Mouse (Mus musculus): ENCODE results near the gene Srsf10. TPM values are rescaled to one million over a fixed set of nuclear protein-coding genes. Genes with fewer than 3 reads are reported as not detected.

Gene Srsf10
- 81.8 and 90.3 TPM in 2 replicates for polyA plus RNA-seq (2015; fragmentation: Nextera tagmentation; extraction: Ambion mirVana)

- peak within 1 kb of the TSS; percentile 99 for H3K27ac ChIP-seq (ENCODE audit: low read length)
- peaks cover 10% of the 10 kb centered on the region for H3K36me3 ChIP-seq (ENCODE audit: control insufficient read depth, insufficient read depth)
- H3K4me3 ChIP-seq (ENCODE audit: low read depth, low read length) = peak within 1 kb of the TSS; percentile 98
- peaks cover 68% of the 10 kb centered on the region for H3K4me1 ChIP-seq (ENCODE audit: control insufficient read depth, low read depth, low read length)
- ATAC-seq (ENCODE audit: low read depth) = peak; percentile 87
- H3K4me2 ChIP-seq (ENCODE audit: low read depth, low read length) = peak within 1 kb of the TSS; percentile 95
- H3K9ac ChIP-seq (ENCODE audit: low read depth, low read length) = peak within 1 kb of the TSS; percentile 94
- WGBS (ENCODE audit: insufficient replicate concordance) = under 1% methylated on average over 62 of the region's 67 CpGs
- no peaks in the 10 kb centered on the region for H3K27me3 ChIP-seq (ENCODE audit: control insufficient read depth, insufficient read depth, low read depth, low read length)
- no peaks in the 10 kb centered on the region for H3K9me3 ChIP-seq (replicated peaks; ENCODE audit: control insufficient read depth, low read length)
These were observed at the start of gene Srsf10 for GRCm38 (mm10) chr4:135855536-135856222. TSS of gene Srsf10 (plus strand) at chr4:135855747.

- H3K4me3 ChIP-seq (ENCODE audit: low read depth, low read length) = no peak overlapping the region
- H3K36me3 ChIP-seq (ENCODE audit: control insufficient read depth, insufficient read depth) = no peaks in the 10 kb centered on the region
- WGBS (ENCODE audit: insufficient replicate concordance) = 70% methylated on average over 7 of the region's 7 CpGs
- H3K27me3 ChIP-seq (ENCODE audit: control insufficient read depth, insufficient read depth, low read depth, low read length) = no peaks in the 10 kb centered on the region
- no peak for ATAC-seq (ENCODE audit: low read depth)
- no peak overlapping the region for H3K4me2 ChIP-seq (ENCODE audit: low read depth, low read length)
- peaks cover 13% of the 10 kb centered on the region for H3K4me1 ChIP-seq (ENCODE audit: control insufficient read depth, low read depth, low read length)
- no peak overlapping the region for H3K9ac ChIP-seq (ENCODE audit: low read depth, low read length)
- H3K27ac ChIP-seq (ENCODE audit: low read length) = no peak overlapping the region
- H3K9me3 ChIP-seq (replicated peaks; ENCODE audit: control insufficient read depth, low read length) = no peaks in the 10 kb centered on the region
These were observed 40.7 kb upstream of the Srsf10 start for GRCm38 (mm10) chr4:135814896-135815295.

- Histone ChIP-seq H3K27ac (ENCODE audit: low read length) (peak overlapping the region; percentile 64), H3K4me3 (ENCODE audit: low read depth, low read length) (no peak overlapping the region), H3K9me3 (replicated peaks; ENCODE audit: control insufficient read depth, low read length) (no peaks in the 10 kb centered on the region), H3K9ac (ENCODE audit: low read depth, low read length) (no peak overlapping the region), H3K36me3 (ENCODE audit: control insufficient read depth, insufficient read depth) (no peaks in the 10 kb centered on the region), H3K4me2 (ENCODE audit: low read depth, low read length) (peak overlapping the region; percentile 44), H3K4me1 (ENCODE audit: control insufficient read depth, low read depth, low read length) (peaks cover 13% of the 10 kb centered on the region), H3K27me3 (ENCODE audit: control insufficient read depth, insufficient read depth, low read depth, low read length) (no peaks in the 10 kb centered on the region)
- ATAC-seq (ENCODE audit: low read depth) = peak; percentile 74
- 12% methylated on average over 12 of the region's 12 CpGs for WGBS (ENCODE audit: insufficient replicate concordance)
These were observed 38.5 kb upstream of the Srsf10 start for GRCm38 (mm10) chr4:135816905-135817622.

GRCm38 (mm10) chr4:135818366-135818765 is 37.2 kb upstream of the Srsf10 start:
- 76% methylated on average over 3 of the region's 3 CpGs for WGBS (ENCODE audit: insufficient replicate concordance)
- Histone ChIP-seq H3K27ac (ENCODE audit: low read length) (no peak overlapping the region), H3K4me2 (ENCODE audit: low read depth, low read length) (no peak overlapping the region), H3K27me3 (ENCODE audit: control insufficient read depth, insufficient read depth, low read depth, low read length) (no peaks in the 10 kb centered on the region), H3K4me3 (ENCODE audit: low read depth, low read length) (no peak overlapping the region), H3K9ac (ENCODE audit: low read depth, low read length) (no peak overlapping the region), H3K36me3 (ENCODE audit: control insufficient read depth, insufficient read depth) (no peaks in the 10 kb centered on the region), H3K9me3 (replicated peaks; ENCODE audit: control insufficient read depth, low read length) (no peaks in the 10 kb centered on the region), H3K4me1 (ENCODE audit: control insufficient read depth, low read depth, low read length) (peaks cover 13% of the 10 kb centered on the region)
- ATAC-seq (ENCODE audit: low read depth) = no peak

- H3K4me2 ChIP-seq (ENCODE audit: low read depth, low read length) = no peak overlapping the region
- no peaks in the 10 kb centered on the region for H3K36me3 ChIP-seq (ENCODE audit: control insufficient read depth, insufficient read depth)
- WGBS (ENCODE audit: insufficient replicate concordance) = 51% methylated on average over 17 of the region's 17 CpGs
- no peaks in the 10 kb centered on the region for H3K9me3 ChIP-seq (replicated peaks; ENCODE audit: control insufficient read depth, low read length)
- ATAC-seq (ENCODE audit: low read depth) = peak; percentile 6; the same call in 1 of the 2 replicates
- no peak overlapping the region for H3K4me3 ChIP-seq (ENCODE audit: low read depth, low read length)
- peaks cover 13% of the 10 kb centered on the region for H3K4me1 ChIP-seq (ENCODE audit: control insufficient read depth, low read depth, low read length)
- 0 out of 2 replicates have a peak overlapping the region, but pooled peaks have one; percentile 25 for H3K27ac ChIP-seq (ENCODE audit: low read length)
- no peaks in the 10 kb centered on the region for H3K27me3 ChIP-seq (ENCODE audit: control insufficient read depth, insufficient read depth, low read depth, low read length)
- H3K9ac ChIP-seq (ENCODE audit: low read depth, low read length) = no peak overlapping the region
These were observed 35.6 kb upstream of the Srsf10 start for GRCm38 (mm10) chr4:135819826-135820526.

- no peak overlapping the region for H3K4me3 ChIP-seq (ENCODE audit: low read depth, low read length)
- H3K27me3 ChIP-seq (ENCODE audit: control insufficient read depth, insufficient read depth, low read depth, low read length) = no peaks in the 10 kb centered on the region
- no peaks in the 10 kb centered on the region for H3K36me3 ChIP-seq (ENCODE audit: control insufficient read depth, insufficient read depth)
- ATAC-seq (ENCODE audit: low read depth) = no peak
- no peak overlapping the region for H3K4me2 ChIP-seq (ENCODE audit: low read depth, low read length)
- no peaks in the 10 kb centered on the region for H3K9me3 ChIP-seq (replicated peaks; ENCODE audit: control insufficient read depth, low read length)
- 80% methylated on average over 4 of the region's 4 CpGs for WGBS (ENCODE audit: insufficient replicate concordance)
- no peak overlapping the region for H3K9ac ChIP-seq (ENCODE audit: low read depth, low read length)
- no peak overlapping the region for H3K27ac ChIP-seq (ENCODE audit: low read length)
- H3K4me1 ChIP-seq (ENCODE audit: control insufficient read depth, low read depth, low read length) = peaks cover 12% of the 10 kb centered on the region
These were observed 33.8 kb upstream of the Srsf10 start for GRCm38 (mm10) chr4:135821772-135822171.

- WGBS (ENCODE audit: insufficient replicate concordance) = 55% methylated on average over 2 of the region's 2 CpGs
- H3K9me3 ChIP-seq (replicated peaks; ENCODE audit: control insufficient read depth, low read length) = no peaks in the 10 kb centered on the region
- no peaks in the 10 kb centered on the region for H3K27me3 ChIP-seq (ENCODE audit: control insufficient read depth, insufficient read depth, low read depth, low read length)
- no peak for ATAC-seq (ENCODE audit: low read depth)
- no peaks in the 10 kb centered on the region; the same call in 1 of the 2 replicates for H3K4me1 ChIP-seq (ENCODE audit: control insufficient read depth, low read depth, low read length)
- no peak overlapping the region for H3K4me3 ChIP-seq (ENCODE audit: low read depth, low read length)
- no peaks in the 10 kb centered on the region for H3K36me3 ChIP-seq (ENCODE audit: control insufficient read depth, insufficient read depth)
- H3K27ac ChIP-seq (ENCODE audit: low read length) = no peak overlapping the region
- no peak overlapping the region for H3K9ac ChIP-seq (ENCODE audit: low read depth, low read length)
- H3K4me2 ChIP-seq (ENCODE audit: low read depth, low read length) = no peak overlapping the region
These were observed 32.2 kb upstream of the Srsf10 start for GRCm38 (mm10) chr4:135823298-135823697.

GRCm38 (mm10) chr4:135824254-135824653 is 31.3 kb upstream of the Srsf10 start:
- Histone ChIP-seq H3K9ac (ENCODE audit: low read depth, low read length) (no peak overlapping the region), H3K36me3 (ENCODE audit: control insufficient read depth, insufficient read depth) (no peaks in the 10 kb centered on the region), H3K4me1 (ENCODE audit: control insufficient read depth, low read depth, low read length) (no peaks in the 10 kb centered on the region; the same call in 1 of the 2 replicates), H3K4me2 (ENCODE audit: low read depth, low read length) (no peak overlapping the region), H3K4me3 (ENCODE audit: low read depth, low read length) (no peak overlapping the region), H3K27me3 (ENCODE audit: control insufficient read depth, insufficient read depth, low read depth, low read length) (no peaks in the 10 kb centered on the region), H3K9me3 (replicated peaks; ENCODE audit: control insufficient read depth, low read length) (no peaks in the 10 kb centered on the region), H3K27ac (ENCODE audit: low read length) (no peak overlapping the region)
- 61% methylated on average over 8 of the region's 8 CpGs for WGBS (ENCODE audit: insufficient replicate concordance)
- ATAC-seq (ENCODE audit: low read depth) = no peak

Data from liver, embryonic 16.5 days (tissue).